Mouse (Mus musculus): ENCODE measurements around the gene Nxpe4. TPM values are rescaled to one million over a fixed set of nuclear protein-coding genes. Genes with fewer than 3 reads are reported as not detected.
A peak's percentile ranks its signal among the peaks of the same experiment; 100 is the strongest.

The Nxpe4 gene
- total and polyA plus RNA-seq, 2 experiments: 0.07 to 0.55 TPM

- Histone ChIP-seq H3K79me2 (ENCODE audit: control insufficient read depth, insufficient read depth, low read length) (no peaks in the 10 kb centered on the region), H3K9ac (ENCODE audit: low read depth, low read length) (no peak overlapping the region), H3K4me1 (ENCODE audit: control insufficient read depth, insufficient read depth, low read length) (no peaks in the 10 kb centered on the region), H3K36me3 (ENCODE audit: control insufficient read depth, insufficient read depth, low read length) (no peaks in the 10 kb centered on the region), H3K27ac (replicated peaks; ENCODE audit: insufficient read depth, low read depth, low read length) (no peak overlapping the region), H3K27me3 (ENCODE audit: control insufficient read depth, insufficient read depth, low read length) (no peaks in the 10 kb centered on the region), H3K4me3 (ENCODE audit: insufficient read depth, low read depth, low read length) (no peak overlapping the region)
- DNase-seq (ENCODE audit: extremely low read depth, low read depth, low spot score): no peak
- TF ChIP-seq CTCF (IDR thresholded peaks at IDR 0.05; ENCODE audit: low read depth, low read length) (no peak), POLR2A (IDR thresholded peaks at IDR 0.05; ENCODE audit: extremely low read depth, insufficient read depth, low read length) (no peak)
- WGBS: 85% methylated on average over 6 of the region's 6 CpGs
Observed at GRCm38 (mm10) chr9:48362743-48363142, 200.9 kb downstream of the Nxpe4 start.

- TF ChIP-seq CTCF (IDR thresholded peaks at IDR 0.05; ENCODE audit: low read depth, low read length) (no peak), POLR2A (IDR thresholded peaks at IDR 0.05; ENCODE audit: extremely low read depth, insufficient read depth, low read length) (no peak)
- Histone ChIP-seq H3K4me1 (ENCODE audit: control insufficient read depth, insufficient read depth, low read length) (no peaks in the 10 kb centered on the region), H3K27ac (replicated peaks; ENCODE audit: insufficient read depth, low read depth, low read length) (no peak overlapping the region), H3K79me2 (ENCODE audit: control insufficient read depth, insufficient read depth, low read length) (no peaks in the 10 kb centered on the region), H3K9ac (ENCODE audit: low read depth, low read length) (no peak overlapping the region), H3K36me3 (ENCODE audit: control insufficient read depth, insufficient read depth, low read length) (no peaks in the 10 kb centered on the region), H3K27me3 (ENCODE audit: control insufficient read depth, insufficient read depth, low read length) (no peaks in the 10 kb centered on the region), H3K4me3 (ENCODE audit: insufficient read depth, low read depth, low read length) (no peak overlapping the region)
- DNase-seq (ENCODE audit: extremely low read depth, low read depth, low spot score): no peak
- WGBS: 71% methylated on average over 4 of the region's 4 CpGs
Observed at GRCm38 (mm10) chr9:48373232-48373878, 211.5 kb downstream of the Nxpe4 start.

- H3K27ac ChIP-seq (replicated peaks; ENCODE audit: insufficient read depth, low read depth, low read length): no peak overlapping the region
- DNase-seq (ENCODE audit: extremely low read depth, low read depth, low spot score): no peak
Observed at GRCm38 (mm10) chr9:48374357-48374756, 212.5 kb downstream of the Nxpe4 start.

GRCm38 (mm10) chr9:48388451-48388850 lies 226.6 kb downstream of the Nxpe4 start:
- Histone ChIP-seq H3K27ac (replicated peaks; ENCODE audit: insufficient read depth, low read depth, low read length) (no peak overlapping the region), H3K79me2 (ENCODE audit: control insufficient read depth, insufficient read depth, low read length) (no peaks in the 10 kb centered on the region), H3K9ac (ENCODE audit: low read depth, low read length) (no peak overlapping the region), H3K4me1 (ENCODE audit: control insufficient read depth, insufficient read depth, low read length) (no peaks in the 10 kb centered on the region), H3K4me3 (ENCODE audit: insufficient read depth, low read depth, low read length) (no peak overlapping the region), H3K36me3 (ENCODE audit: control insufficient read depth, insufficient read depth, low read length) (no peaks in the 10 kb centered on the region), H3K27me3 (ENCODE audit: control insufficient read depth, insufficient read depth, low read length) (no peaks in the 10 kb centered on the region)
- TF ChIP-seq CTCF (IDR thresholded peaks at IDR 0.05; ENCODE audit: low read depth, low read length) (no peak), POLR2A (IDR thresholded peaks at IDR 0.05; ENCODE audit: extremely low read depth, insufficient read depth, low read length) (no peak)
- DNase-seq (ENCODE audit: extremely low read depth, low read depth, low spot score): peak; percentile 7
- WGBS: 83% methylated on average over 4 of the region's 4 CpGs

More at GRCm38 (mm10) chr9:48374357-48374756, 212.5 kb downstream of the Nxpe4 start:
- Histone ChIP-seq H3K79me2 (ENCODE audit: control insufficient read depth, insufficient read depth, low read length) (no peaks in the 10 kb centered on the region), H3K4me3 (ENCODE audit: insufficient read depth, low read depth, low read length) (no peak overlapping the region), H3K9ac (ENCODE audit: low read depth, low read length) (no peak overlapping the region), H3K27me3 (ENCODE audit: control insufficient read depth, insufficient read depth, low read length) (no peaks in the 10 kb centered on the region), H3K36me3 (ENCODE audit: control insufficient read depth, insufficient read depth, low read length) (no peaks in the 10 kb centered on the region), H3K4me1 (ENCODE audit: control insufficient read depth, insufficient read depth, low read length) (no peaks in the 10 kb centered on the region)
- TF ChIP-seq CTCF (IDR thresholded peaks at IDR 0.05; ENCODE audit: low read depth, low read length): no peak
- TF ChIP-seq POLR2A (IDR thresholded peaks at IDR 0.05; ENCODE audit: extremely low read depth, insufficient read depth, low read length): no peak
- 45% methylated on average over 2 of the region's 2 CpGs for WGBS

- DNase-seq (ENCODE audit: extremely low read depth, low read depth, low spot score): no peak
- Histone ChIP-seq H3K79me2 (ENCODE audit: control insufficient read depth, insufficient read depth, low read length) (no peaks in the 10 kb centered on the region), H3K4me3 (ENCODE audit: insufficient read depth, low read depth, low read length) (no peak overlapping the region), H3K4me1 (ENCODE audit: control insufficient read depth, insufficient read depth, low read length) (no peaks in the 10 kb centered on the region), H3K27me3 (ENCODE audit: control insufficient read depth, insufficient read depth, low read length) (no peaks in the 10 kb centered on the region), H3K36me3 (ENCODE audit: control insufficient read depth, insufficient read depth, low read length) (no peaks in the 10 kb centered on the region), H3K9ac (ENCODE audit: low read depth, low read length) (no peak overlapping the region), H3K27ac (replicated peaks; ENCODE audit: insufficient read depth, low read depth, low read length) (no peak overlapping the region)
- TF ChIP-seq CTCF (IDR thresholded peaks at IDR 0.05; ENCODE audit: low read depth, low read length) (no peak), POLR2A (IDR thresholded peaks at IDR 0.05; ENCODE audit: extremely low read depth, insufficient read depth, low read length) (no peak)
- 70% methylated on average over 3 of the region's 3 CpGs for WGBS
Observed at GRCm38 (mm10) chr9:48389983-48390382, 228.2 kb downstream of the Nxpe4 start.

- no peak overlapping the region for H3K9ac ChIP-seq (ENCODE audit: low read depth, low read length)
- H3K79me2 ChIP-seq (ENCODE audit: control insufficient read depth, insufficient read depth, low read length): no peaks in the 10 kb centered on the region
- TF ChIP-seq CTCF (IDR thresholded peaks at IDR 0.05; ENCODE audit: low read depth, low read length) (no peak), POLR2A (IDR thresholded peaks at IDR 0.05; ENCODE audit: extremely low read depth, insufficient read depth, low read length) (no peak)
- H3K36me3 ChIP-seq (ENCODE audit: control insufficient read depth, insufficient read depth, low read length): no peaks in the 10 kb centered on the region
- no peak overlapping the region for H3K4me3 ChIP-seq (ENCODE audit: insufficient read depth, low read depth, low read length)
- 91% methylated on average over 10 of the region's 10 CpGs for WGBS
- no peak for DNase-seq (ENCODE audit: extremely low read depth, low read depth, low spot score)
- H3K27me3 ChIP-seq (ENCODE audit: control insufficient read depth, insufficient read depth, low read length): no peaks in the 10 kb centered on the region; the same call in 1 of the 2 replicates
- H3K4me1 ChIP-seq (ENCODE audit: control insufficient read depth, insufficient read depth, low read length): no peaks in the 10 kb centered on the region
- no peak overlapping the region for H3K27ac ChIP-seq (replicated peaks; ENCODE audit: insufficient read depth, low read depth, low read length)
Observed at GRCm38 (mm10) chr9:48403590-48404209, 241.9 kb downstream of the Nxpe4 start.

All from liver, adult 2 months (tissue).